In the genomic region with DNA sequence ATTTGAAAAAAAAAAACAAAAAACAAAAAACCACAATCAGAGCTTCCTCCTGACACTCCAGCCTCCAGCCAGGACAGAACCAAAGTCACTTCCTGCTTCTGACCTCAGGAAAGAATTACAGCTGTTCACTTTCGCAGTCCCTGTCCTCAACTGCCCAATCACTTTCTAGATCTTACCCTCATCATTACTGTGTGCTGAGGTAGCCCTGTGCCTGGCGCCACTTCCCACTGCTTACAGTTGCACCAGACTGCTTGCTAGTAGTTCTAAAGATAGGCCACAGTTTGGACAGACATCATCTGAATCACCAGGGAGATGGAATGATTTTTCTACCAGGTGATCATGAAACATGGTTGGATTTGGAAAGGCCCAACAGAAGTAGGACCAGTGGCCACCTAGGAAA, we compare ENCODE assay signal across 18 mouse cellular contexts.
"Had no signal": no experiment of that assay in that cellular context is flagged by ENCODE, and none has a peak within 500 bp of the region (broad histone marks: within the 10 kb centered on the region; RNA-seq: fewer than 3 reads in every experiment).

No protein-coding gene starts in this region.

- H3K9me3 ChIP-seq: liver, embryonic 15.5 days; midbrain, embryonic 12.5 days; neural tube, embryonic 13.5 days had no signal

- H3K27ac ChIP-seq: layer of hippocampus, adult 2 months; limb, embryonic 12.5 days; liver, embryonic 15.5 days; midbrain, embryonic 12.5 days; neural tube, embryonic 13.5 days had no signal

- ATAC-seq: lung, postnatal 0 days; midbrain, embryonic 16.5 days had no signal

- H3K36me3 ChIP-seq: limb, embryonic 12.5 days; liver, embryonic 15.5 days; midbrain, embryonic 12.5 days; neural tube, embryonic 13.5 days had no signal

- H3K4me1 ChIP-seq: limb, embryonic 12.5 days; liver, embryonic 15.5 days; midbrain, embryonic 12.5 days; neural tube, embryonic 13.5 days had no signal

- DNase-seq: kidney, adult 11 months; kidney, adult 9 months; kidney, postnatal 10 days; kidney, postnatal 4 days; liver; lung, adult 2 months; lung, postnatal 36 days; retina, postnatal 1 day; spleen, adult 18-20 months; thymus, adult 2 months; thymus, postnatal 25 days had no signal

- H3K27me3 ChIP-seq: limb, embryonic 12.5 days; liver, embryonic 15.5 days; midbrain, embryonic 12.5 days; neural tube, embryonic 13.5 days had no signal

- H3K9ac ChIP-seq: limb, embryonic 12.5 days; liver, embryonic 15.5 days; midbrain, embryonic 12.5 days; neural tube, embryonic 13.5 days had no signal

- H3K4me2 ChIP-seq: limb, embryonic 12.5 days; liver, embryonic 15.5 days; midbrain, embryonic 12.5 days; neural tube, embryonic 13.5 days had no signal

- H3K4me3 ChIP-seq: layer of hippocampus, adult 2 months; limb, embryonic 12.5 days; liver, embryonic 15.5 days; midbrain, embryonic 12.5 days; neural tube, embryonic 13.5 days had no signal
